Mouse (Mus musculus) forebrain, postnatal 0 days (tissue): ENCODE results near the gene Rnf111. TPM values are rescaled to one million over a fixed set of nuclear protein-coding genes. Genes with fewer than 3 reads are reported as not detected.

Source experiments
- ATAC-seq: fragments of 200-750 bp; cut with Nextera tagmentation; 2 replicates; pipeline ENCODE4 v1.8.0; 2017; ENCODE audit warnings: mild to moderate bottlenecking, moderate library complexity
- DNase-seq: peaks from one replicate; pipeline ENCODE4 v3.0.0-alpha.2; 2015
- H3K27ac ChIP-seq: fragments of 300-500 bp; sonication (generic); 2 replicates; pipeline ENCODE4 v1.5.1; 2014; ENCODE audit warnings: low read depth, mild to moderate bottlenecking, antibody characterized with exemption, low read length, moderate library complexity, mixed read lengths
- H3K27me3 ChIP-seq: fragments of 300-500 bp; sonication (generic); 2 replicates; pipeline ENCODE4 v1.6.1; 2014; ENCODE audit warnings: mild to moderate bottlenecking, low read length, mixed read lengths; ENCODE audit not compliant: insufficient read depth
- H3K36me3 ChIP-seq: fragments of 300-500 bp; sonication (generic); 2 replicates; pipeline ENCODE4 v1.6.1; 2014; ENCODE audit warnings: mild to moderate bottlenecking, moderate library complexity; ENCODE audit not compliant: insufficient read depth
- H3K4me1 ChIP-seq: fragments of 300-500 bp; sonication (generic); 2 replicates; pipeline ENCODE4 v1.6.1; 2014; ENCODE audit warnings: antibody characterized with exemption; ENCODE audit not compliant: insufficient read depth
- H3K4me2 ChIP-seq: fragments of 300-500 bp; sonication (generic); 2 replicates; pipeline ENCODE4 v1.6.1; 2014; ENCODE audit warnings: low read depth, mild to moderate bottlenecking, moderate library complexity
- H3K4me3 ChIP-seq: fragments of 300-500 bp; sonication (generic); 2 replicates; pipeline ENCODE4 v1.5.1; 2014; ENCODE audit warnings: low read depth, low read length, mixed read lengths
- H3K9ac ChIP-seq: fragments of 300-500 bp; sonication (generic); 2 replicates; pipeline ENCODE4 v1.6.1; 2014; ENCODE audit warnings: mild to moderate bottlenecking
- H3K9me3 ChIP-seq: fragments of 300-500 bp; sonication (generic); 2 replicates; pipeline ENCODE4 v1.6.1; 2016; ENCODE audit warnings: low read length
- CTCF ChIP-seq: sonication (generic); IDR thresholded peaks from 2 replicates; pipeline ENCODE4 v1.5.1; 2016; ENCODE audit warnings: antibody characterized with exemption, control low read depth, low read depth
- WGBS: fragments of 180-500 bp; shearing (Covaris S2); extraction: QIAGEN DNeasy Blood & Tissue Kit; methylation state at CpG from one replicate; pipeline ENCODE4 v1.1.7; 2014; 5-methylcytosine and 5-hydroxymethylcytosine counted together
- polyA plus RNA-seq: library from polyadenylated mRNA; unstranded; fragments of >200 nt; fragmentation: Nextera tagmentation; extraction: Ambion mirVana; gene quantifications from 2 replicates; pipeline ENCODE4 v1.2.1, GENCODE M21; 2015
- total RNA-seq: library from RNA; depleted of rRNA; stranded (reverse); fragments of >200 nt; gene quantifications from 2 replicates; pipeline ENCODE4 v1.2.3, GENCODE M21; 2014

Rnf111 gene
- total and polyA plus RNA-seq, 2 experiments from 2014 or later, result 18.7 to 40.5 TPM

DNA sequence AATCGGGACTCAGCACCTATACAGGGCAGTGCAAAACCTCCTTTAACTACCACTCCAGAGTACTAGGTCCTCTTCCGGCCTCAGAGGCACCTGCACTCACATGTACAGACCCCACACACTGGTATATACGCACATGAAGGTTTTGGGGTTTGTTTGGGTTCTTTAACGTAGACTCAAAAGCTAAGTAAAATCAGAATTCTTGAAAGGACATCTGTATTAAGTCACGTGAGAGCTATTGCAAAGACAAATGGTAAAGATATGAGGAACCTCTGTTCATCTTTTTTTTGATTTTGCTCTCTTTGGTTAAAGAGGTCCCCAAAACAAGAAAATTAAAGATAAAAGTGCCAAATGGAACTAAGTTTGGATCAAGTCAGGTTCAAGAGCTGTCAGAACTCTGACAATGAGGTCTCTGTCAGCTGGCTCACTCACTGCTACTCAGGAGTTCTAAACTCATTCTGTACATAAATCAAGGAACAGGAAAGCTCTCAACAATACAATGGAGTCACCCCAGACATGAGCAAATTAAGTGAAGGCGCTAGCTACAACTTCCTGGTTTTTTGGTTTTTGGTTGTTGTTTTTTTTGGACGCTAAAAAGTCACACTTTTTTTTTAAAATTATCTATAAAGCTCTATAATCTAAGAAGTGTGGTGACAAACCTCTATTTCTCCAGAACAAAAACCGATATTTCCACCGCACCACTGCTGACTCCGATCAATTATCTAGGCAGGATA, 1.1 kb downstream of the Rnf111 start:
- WGBS, result 34% methylated on average over 10 of the region's 10 CpGs
- H3K9ac ChIP-seq, result peak overlapping the region; percentile 91
- H3K4me1 ChIP-seq, result peaks cover 5% of the 10 kb centered on the region
- peak overlapping the region; percentile 99 for H3K4me3 ChIP-seq
- no peak for TF ChIP-seq CTCF
- H3K27me3 ChIP-seq, result no peaks in the 10 kb centered on the region
- H3K9me3 ChIP-seq, result no peaks in the 10 kb centered on the region
- peak overlapping the region; percentile 96 for H3K27ac ChIP-seq
- no peaks in the 10 kb centered on the region; the same call in 1 of the 2 replicates for H3K36me3 ChIP-seq
- no peak for DNase-seq
- peak overlapping the region; percentile 57 for H3K4me2 ChIP-seq
- no peak for ATAC-seq

DNA sequence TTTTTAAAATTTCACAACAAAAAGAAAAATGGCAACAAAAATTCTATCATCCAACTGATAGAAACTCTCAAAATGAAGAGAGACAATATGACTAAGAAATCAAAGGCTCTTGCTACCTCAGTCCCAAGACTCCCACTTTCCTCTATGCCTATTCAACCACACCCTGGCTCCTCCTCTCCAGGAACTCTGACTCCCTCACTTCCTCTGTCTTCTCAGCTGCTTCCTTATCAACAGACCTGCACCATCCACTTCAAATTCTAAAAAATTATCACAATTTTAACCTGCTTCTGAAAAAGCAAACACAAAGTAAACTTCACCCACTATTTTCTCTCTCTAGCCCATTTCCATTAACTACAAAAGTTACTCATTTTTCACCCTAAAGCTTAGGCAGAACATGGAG, 6.5 kb downstream of the Rnf111 start:
- Histone ChIP-seq H3K4me1 (no peaks in the 10 kb centered on the region; the same call in 1 of the 2 replicates), H3K27ac (no peak overlapping the region), H3K9ac (no peak overlapping the region), H3K36me3 (peaks cover 3% of the 10 kb centered on the region; the same call in 1 of the 2 replicates), H3K27me3 (no peaks in the 10 kb centered on the region), H3K4me2 (no peak overlapping the region), H3K4me3 (no peak overlapping the region), H3K9me3 (no peaks in the 10 kb centered on the region)
- no peak for ATAC-seq
- DNase-seq, result no peak
- no peak for TF ChIP-seq CTCF

- H3K4me3 ChIP-seq, result no peak overlapping the region
- no peak for DNase-seq
- no peaks in the 10 kb centered on the region for H3K9me3 ChIP-seq
- TF ChIP-seq CTCF, result no peak
- peaks cover 7% of the 10 kb centered on the region; the same call in 1 of the 2 replicates for H3K36me3 ChIP-seq
- H3K27ac ChIP-seq, result no peak overlapping the region
- no peaks in the 10 kb centered on the region for H3K27me3 ChIP-seq
- no peak for ATAC-seq
- no peak overlapping the region for H3K9ac ChIP-seq
- 94% methylated on average over 2 of the region's 2 CpGs for WGBS
- no peak overlapping the region for H3K4me2 ChIP-seq
- H3K4me1 ChIP-seq, result no peaks in the 10 kb centered on the region
These were observed 10.5 kb downstream of the Rnf111 start for GRCm38 (mm10) chr9:70493038-70493437.

DNA sequence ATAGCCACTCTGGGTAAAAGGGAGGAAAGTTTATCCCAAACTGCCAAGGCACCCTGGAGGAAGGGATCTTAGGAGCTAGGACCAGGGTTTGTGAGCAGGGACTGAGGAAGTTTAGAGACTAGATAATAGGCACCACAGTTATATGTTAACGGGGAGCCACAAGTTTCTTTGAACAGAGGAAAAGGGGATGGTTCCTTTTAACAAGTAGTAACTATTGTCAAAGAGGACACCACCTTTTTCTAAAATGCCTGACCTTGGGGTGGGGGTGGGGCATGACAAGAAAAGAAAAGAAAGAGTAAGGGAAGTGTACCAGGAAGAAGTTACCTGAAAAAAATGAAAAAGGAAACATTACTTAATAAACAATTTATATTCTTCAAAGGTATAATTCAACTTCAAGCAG, 12.3 kb downstream of the Rnf111 start:
- H3K27me3 ChIP-seq, result no peaks in the 10 kb centered on the region
- no peak overlapping the region for H3K4me3 ChIP-seq
- no peak overlapping the region for H3K4me2 ChIP-seq
- no peak overlapping the region for H3K27ac ChIP-seq
- no peaks in the 10 kb centered on the region for H3K9me3 ChIP-seq
- no peaks in the 10 kb centered on the region for H3K4me1 ChIP-seq
- TF ChIP-seq CTCF, result no peak
- 85% methylated on average over 1 of the region's 1 CpGs for WGBS
- ATAC-seq, result no peak
- no peak overlapping the region for H3K9ac ChIP-seq
- no peak for DNase-seq
- H3K36me3 ChIP-seq, result peaks cover 7% of the 10 kb centered on the region; the same call in 1 of the 2 replicates

DNA sequence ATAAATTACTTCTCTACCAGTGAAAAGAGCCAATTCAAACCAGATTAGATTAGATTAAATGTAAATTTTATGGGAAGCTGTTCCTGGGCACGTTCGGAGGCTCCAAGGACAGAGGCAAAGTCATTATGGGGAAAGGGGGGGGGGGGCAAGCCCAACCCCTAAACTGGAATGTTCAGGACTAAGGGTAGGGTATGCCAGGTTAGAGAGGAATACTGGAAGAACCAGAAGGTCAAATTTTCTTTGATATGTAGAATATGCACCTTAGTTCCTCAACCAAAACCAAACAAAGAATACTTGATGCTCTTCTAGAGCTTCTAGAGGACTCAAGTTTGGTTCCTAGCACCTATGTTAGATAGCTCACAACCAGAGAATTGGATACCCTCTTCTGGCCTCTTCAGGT, 16.1 kb downstream of the Rnf111 start:
- no peaks in the 10 kb centered on the region for H3K4me1 ChIP-seq
- H3K4me2 ChIP-seq, result no peak overlapping the region
- no peak for DNase-seq
- H3K9me3 ChIP-seq, result no peaks in the 10 kb centered on the region
- H3K27me3 ChIP-seq, result no peaks in the 10 kb centered on the region
- no peak overlapping the region for H3K27ac ChIP-seq
- 75% methylated on average over 2 of the region's 2 CpGs for WGBS
- no peak overlapping the region for H3K4me3 ChIP-seq
- peaks cover 4% of the 10 kb centered on the region; the same call in 1 of the 2 replicates for H3K36me3 ChIP-seq
- no peak for TF ChIP-seq CTCF
- ATAC-seq, result no peak
- H3K9ac ChIP-seq, result no peak overlapping the region

DNA sequence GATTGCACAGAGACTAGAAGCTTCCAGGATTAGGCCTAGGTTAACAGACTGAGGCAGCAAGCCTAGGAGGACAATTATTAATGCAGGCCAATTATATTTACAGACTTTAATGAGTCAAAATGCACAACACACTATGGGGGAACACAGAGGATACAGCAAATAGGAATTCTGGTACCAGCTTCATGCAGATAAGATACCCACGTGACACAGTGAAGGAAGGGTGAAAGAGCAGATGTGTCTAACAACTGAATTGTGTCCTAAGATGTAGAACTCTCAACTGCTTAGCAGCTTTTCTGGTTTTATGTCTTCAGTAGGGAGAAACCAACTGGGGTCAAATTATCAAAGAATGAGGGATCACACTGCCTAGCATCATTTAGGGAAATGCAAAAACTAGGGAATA, 17.7 kb downstream of the Rnf111 start:
- 82% methylated on average over 1 of the region's 1 CpGs for WGBS
- ATAC-seq (no peak), DNase-seq (no peak)
- Histone ChIP-seq H3K4me3 (no peak overlapping the region), H3K4me2 (no peak overlapping the region), H3K36me3 (peaks cover 4% of the 10 kb centered on the region; the same call in 1 of the 2 replicates), H3K9me3 (no peaks in the 10 kb centered on the region), H3K9ac (no peak overlapping the region), H3K4me1 (no peaks in the 10 kb centered on the region), H3K27ac (no peak overlapping the region), H3K27me3 (no peaks in the 10 kb centered on the region)
- TF ChIP-seq CTCF, result no peak

DNA sequence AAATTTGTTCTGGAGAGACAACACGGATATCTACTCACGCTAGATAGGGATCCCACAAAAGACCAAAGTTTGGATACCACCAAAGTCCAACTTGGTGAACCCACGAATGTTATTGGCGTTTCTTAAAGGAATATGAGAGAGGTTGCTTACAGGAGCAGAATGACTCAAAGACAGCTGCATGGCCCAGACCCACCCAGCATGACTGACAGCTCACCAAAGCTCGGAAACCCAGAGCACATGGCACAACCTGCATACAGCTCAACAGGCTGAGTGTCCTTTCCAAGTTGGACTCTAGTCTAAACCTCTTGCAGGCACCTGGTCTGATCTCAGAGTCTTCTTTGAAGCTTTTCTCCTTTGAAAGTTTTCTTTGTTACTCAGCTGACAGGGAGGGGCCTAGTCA, 20.0 kb downstream of the Rnf111 start:
- H3K27me3 ChIP-seq, result no peaks in the 10 kb centered on the region
- ATAC-seq (no peak), DNase-seq (no peak)
- H3K4me2 ChIP-seq, result no peak overlapping the region
- H3K9ac ChIP-seq, result no peak overlapping the region
- 93% methylated on average over 5 of the region's 5 CpGs for WGBS
- no peak overlapping the region for H3K4me3 ChIP-seq
- no peaks in the 10 kb centered on the region for H3K36me3 ChIP-seq
- no peaks in the 10 kb centered on the region for H3K9me3 ChIP-seq
- no peaks in the 10 kb centered on the region for H3K4me1 ChIP-seq
- TF ChIP-seq CTCF, result no peak
- no peak overlapping the region for H3K27ac ChIP-seq
